Mouse (Mus musculus): ENCODE measurements around the gene N4bp2.

GRCm38 (mm10) chr5:65842947-65843346 lies 79.6 kb downstream of the N4bp2 start:
- TF ChIP-seq CTCF (IDR thresholded peaks at IDR 0.05; ENCODE audit: insufficient read depth, low read depth, low read length) = no peak
- TF ChIP-seq POLR2A (IDR thresholded peaks at IDR 0.05; ENCODE audit: insufficient read depth, low read depth, low read length) = no peak

Measured in olfactory bulb, adult 2 months (tissue).